Mouse (Mus musculus) spleen, adult 2 months (tissue): ENCODE measurements around the gene Pfdn4.

Source experiments
- CTCF ChIP-seq: fragments of 200-500 bp; IDR thresholded peaks from 2 replicates; pipeline ENCODE4 v1.5.1; 2011; ENCODE audit warnings: mild to moderate bottlenecking, inconsistent platforms; ENCODE audit not compliant: insufficient read depth, insufficient read length, insufficient replicate concordance; ENCODE audit errors: extremely low read depth
- POLR2A ChIP-seq: fragments of 200-500 bp; IDR thresholded peaks from 2 replicates; pipeline ENCODE4 v1.6.1; 2011; ENCODE audit warnings: low read depth, low read length, inconsistent platforms

DNA sequence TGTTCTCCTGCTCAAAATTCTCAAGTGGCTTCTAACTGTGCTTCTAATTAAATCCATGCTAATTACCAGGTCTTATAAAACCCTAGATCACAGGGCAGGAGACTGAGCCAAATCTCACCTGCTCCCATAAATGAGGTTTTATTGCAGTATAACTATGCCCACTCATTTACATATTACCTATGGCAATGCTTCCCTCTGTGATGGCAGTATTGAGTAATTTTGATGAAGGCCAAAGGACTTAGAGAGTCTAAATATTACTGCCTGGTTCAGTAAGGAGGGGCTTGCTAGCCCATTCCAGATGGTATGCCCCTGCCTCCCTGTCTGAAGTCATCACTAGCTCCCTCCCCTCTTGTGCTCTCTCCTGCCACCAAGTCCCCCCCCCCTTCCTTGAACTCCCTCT is 39.6 kb downstream of the Pfdn4 start:
- TF ChIP-seq CTCF (no peak), POLR2A (no peak)
